Mouse (Mus musculus) limb, embryonic 14.5 days (tissue): ENCODE results near the gene Gm9803. TPM values are rescaled to one million over a fixed set of nuclear protein-coding genes. Genes with fewer than 3 reads are reported as not detected.

ENCODE experiments used
- ATAC-seq: fragments of 200-750 bp; cut with Nextera tagmentation; 2 replicates; pipeline ENCODE4 v1.8.0; 2017; ENCODE audit warnings: low read depth, moderate number of reproducible peaks, moderate TSS enrichment; ENCODE audit not compliant: low FRiP score
- DNase-seq: peaks from one replicate; pipeline ENCODE4 v3.0.0-alpha.2; 2015; ENCODE audit warnings: low spot score
- H3K27ac ChIP-seq: fragments of 300-500 bp; sonication (generic); replicated peaks from 2 replicates; pipeline ENCODE4 v1.5.1; 2014; ENCODE audit warnings: low read depth, mild to moderate bottlenecking, low read length, moderate library complexity, mixed read lengths
- H3K27me3 ChIP-seq: fragments of 300-500 bp; sonication (generic); 2 replicates; pipeline ENCODE4 v1.6.1; 2014; ENCODE audit warnings: low read length, mixed read lengths; ENCODE audit not compliant: control insufficient read depth, insufficient read depth
- H3K36me3 ChIP-seq: fragments of 300-500 bp; sonication (generic); 2 replicates; pipeline ENCODE4 v1.6.1; 2014; ENCODE audit warnings: mild to moderate bottlenecking, low read length, moderate library complexity, mixed read lengths; ENCODE audit not compliant: control insufficient read depth, insufficient read depth
- H3K4me1 ChIP-seq: fragments of 300-500 bp; sonication (generic); 2 replicates; pipeline ENCODE4 v1.6.1; 2014; ENCODE audit warnings: antibody characterized with exemption, low read length, mixed read lengths; ENCODE audit not compliant: control insufficient read depth, insufficient read depth
- H3K4me2 ChIP-seq: fragments of 300-500 bp; sonication (generic); replicated peaks from 2 replicates; pipeline ENCODE4 v1.6.1; 2014; ENCODE audit warnings: low read depth, mild to moderate bottlenecking, low read length, moderate library complexity; ENCODE audit not compliant: severe bottlenecking
- H3K4me3 ChIP-seq: fragments of 300-500 bp; sonication (generic); replicated peaks from 2 replicates; pipeline ENCODE4 v1.5.1; 2014; ENCODE audit warnings: low read length
- H3K9ac ChIP-seq: fragments of 300-500 bp; sonication (generic); 2 replicates; pipeline ENCODE4 v1.6.1; 2014; ENCODE audit warnings: mild to moderate bottlenecking, low read depth, low read length, moderate library complexity; ENCODE audit not compliant: severe bottlenecking
- H3K9me3 ChIP-seq: fragments of 300-500 bp; sonication (generic); 2 replicates; pipeline ENCODE4 v1.6.1; 2016; ENCODE audit warnings: low read length; ENCODE audit not compliant: control insufficient read depth
- POLR2A ChIP-seq: fragments of 200-500 bp; IDR thresholded peaks from 2 replicates; pipeline ENCODE4 v1.8.0; 2012; ENCODE audit warnings: inconsistent platforms, mild to moderate bottlenecking, moderate library complexity, borderline replicate concordance; ENCODE audit not compliant: insufficient read depth, insufficient read length; ENCODE audit errors: extremely low read depth
- WGBS: fragments of 180-500 bp; shearing (Covaris S2); extraction: QIAGEN DNeasy Blood & Tissue Kit; methylation state at CpG from one replicate; pipeline ENCODE4 v1.1.7; 2014; 5-methylcytosine and 5-hydroxymethylcytosine counted together
- polyA plus RNA-seq, 2 experiments: library from polyadenylated mRNA; depleted of rRNA in 1 of 2; stranded (reverse) in 1 of 2; unstranded in 1 of 2; fragments of >200 nt; fragmentation: Nextera tagmentation in 1 of 2; extraction: Ambion mirVana in 1 of 2; gene quantifications; 2 replicates each; pipeline versions ENCODE4 v1.2.1 to v1.2.3; 2012 to 2014

The Gm9803 gene
- polyA plus RNA-seq, 2 experiments: 4.6 to 12.7 TPM

DNA sequence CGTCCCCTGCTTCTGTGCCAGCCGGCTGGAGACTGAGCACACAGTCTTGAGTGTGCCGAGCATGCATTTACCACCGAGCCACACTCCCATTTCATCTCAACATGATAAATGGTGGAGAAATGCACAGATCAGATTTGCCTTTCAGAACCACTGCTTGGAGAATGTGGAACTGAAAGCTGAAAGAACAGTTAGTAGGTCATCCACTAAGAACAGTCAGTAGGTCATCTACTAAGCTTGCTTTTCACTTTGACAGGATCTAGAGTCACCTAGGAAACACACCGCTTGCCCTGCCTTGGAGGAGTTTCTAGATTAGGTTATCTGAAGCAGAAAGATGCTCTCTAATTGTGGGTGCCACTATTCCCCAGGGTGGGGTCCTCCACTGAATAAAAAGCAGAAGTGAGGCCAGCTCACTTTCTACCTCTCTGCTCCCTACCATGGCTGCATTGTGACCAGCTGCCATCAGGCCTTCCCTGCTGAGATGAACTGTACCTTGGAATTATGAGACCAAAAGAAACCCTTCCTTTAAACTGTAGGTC lies 33.8 kb downstream of the Gm9803 start:
- no peak overlapping the region for H3K9ac ChIP-seq
- no peak overlapping the region for H3K4me3 ChIP-seq
- no peaks in the 10 kb centered on the region for H3K4me1 ChIP-seq
- TF ChIP-seq POLR2A: no peak
- no peaks in the 10 kb centered on the region for H3K36me3 ChIP-seq
- H3K27me3 ChIP-seq: no peaks in the 10 kb centered on the region
- DNase-seq: no peak
- H3K9me3 ChIP-seq: no peaks in the 10 kb centered on the region; the same call in 1 of the 2 replicates
- 90% methylated on average over 5 of the region's 5 CpGs for WGBS
- H3K4me2 ChIP-seq: no peak overlapping the region
- H3K27ac ChIP-seq: no peak overlapping the region
- no peak for ATAC-seq

DNA sequence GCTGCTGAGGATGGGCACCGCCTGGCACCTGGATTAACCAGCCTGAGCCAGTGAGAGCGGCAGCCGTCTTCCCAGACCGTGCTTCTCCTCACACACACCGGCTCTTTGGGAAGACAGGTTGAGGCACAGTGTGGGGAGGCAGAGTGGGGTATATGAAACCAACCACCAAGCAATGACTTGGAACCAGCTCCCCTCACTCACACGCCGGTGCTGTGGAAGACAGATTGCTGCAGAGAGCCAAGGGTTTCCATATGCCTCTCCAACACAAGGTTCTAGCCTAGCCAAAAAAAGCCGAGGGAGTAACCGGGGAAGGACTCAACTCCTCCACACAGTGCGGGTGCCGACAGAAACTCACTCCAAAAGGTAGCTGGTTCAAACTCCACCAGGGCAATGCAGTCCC lies 35.4 kb downstream of the Gm9803 start:
- H3K27me3 ChIP-seq: no peaks in the 10 kb centered on the region
- H3K27ac ChIP-seq: no peak overlapping the region
- no peak for TF ChIP-seq POLR2A
- no peaks in the 10 kb centered on the region for H3K4me1 ChIP-seq
- ATAC-seq (no peak), DNase-seq (no peak)
- no peaks in the 10 kb centered on the region for H3K9me3 ChIP-seq
- no peak overlapping the region for H3K9ac ChIP-seq
- H3K4me3 ChIP-seq: no peak overlapping the region
- no peak overlapping the region for H3K4me2 ChIP-seq
- WGBS: 78% methylated on average over 11 of the region's 11 CpGs
- H3K36me3 ChIP-seq: no peaks in the 10 kb centered on the region

DNA sequence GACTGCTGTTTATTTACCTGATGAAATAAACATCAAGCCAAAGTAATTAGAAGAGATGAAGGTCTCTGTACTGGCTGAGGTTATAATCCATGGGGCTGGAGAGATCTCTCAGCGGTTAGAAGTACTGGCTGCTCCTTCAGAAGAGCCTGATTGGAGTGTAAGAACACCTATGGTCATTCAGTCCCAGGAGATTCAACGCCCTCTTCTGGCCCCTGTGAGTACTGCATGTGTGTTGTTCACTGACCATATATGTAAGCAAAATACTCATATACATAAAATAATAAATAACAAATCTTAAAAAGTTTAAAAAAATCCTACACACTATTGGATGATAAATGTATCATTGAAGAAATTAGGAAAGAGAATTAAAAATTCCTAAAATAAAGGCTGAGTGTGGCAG lies 36.9 kb downstream of the Gm9803 start:
- Histone ChIP-seq H3K4me3 (no peak overlapping the region), H3K27ac (no peak overlapping the region), H3K36me3 (no peaks in the 10 kb centered on the region), H3K9ac (no peak overlapping the region), H3K4me2 (no peak overlapping the region), H3K9me3 (no peaks in the 10 kb centered on the region), H3K27me3 (no peaks in the 10 kb centered on the region), H3K4me1 (no peaks in the 10 kb centered on the region)
- 44% methylated on average over 2 of the region's 2 CpGs for WGBS
- DNase-seq: no peak
- no peak for TF ChIP-seq POLR2A
- no peak for ATAC-seq

DNA sequence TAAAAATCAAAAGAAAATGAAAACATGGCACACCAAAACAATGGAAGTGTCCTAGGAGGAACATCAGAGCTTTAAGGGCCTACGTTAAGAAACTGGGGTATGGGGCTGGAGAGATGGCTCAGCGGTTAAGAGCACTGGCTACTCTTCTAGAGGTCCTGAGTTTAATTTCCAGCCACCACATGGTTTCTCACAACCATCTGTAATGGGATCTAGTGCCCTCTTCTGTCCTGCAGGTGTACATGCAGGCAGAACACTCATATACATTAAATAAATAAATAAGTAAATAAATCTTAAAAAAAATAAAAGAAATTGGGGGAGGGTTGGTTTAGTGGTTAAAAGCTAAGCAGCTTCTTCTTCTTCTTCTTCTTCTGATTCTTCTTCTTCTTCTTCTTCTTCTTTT lies 37.4 kb downstream of the Gm9803 start:
- DNase-seq: no peak
- no peak for TF ChIP-seq POLR2A
- Histone ChIP-seq H3K4me2 (no peak overlapping the region), H3K27ac (no peak overlapping the region), H3K27me3 (no peaks in the 10 kb centered on the region), H3K9ac (no peak overlapping the region), H3K4me3 (no peak overlapping the region), H3K36me3 (no peaks in the 10 kb centered on the region), H3K9me3 (no peaks in the 10 kb centered on the region), H3K4me1 (no peaks in the 10 kb centered on the region)
- ATAC-seq: no peak
- WGBS: 92% methylated on average over 2 of the region's 2 CpGs

Other genes with a start within 250 kb of the Gm9803 start
- gene Bend3, start 45.3 kb upstream of the Gm9803 start, polyA plus RNA-seq (2012; rRNA removed): 9.8 and 11.4 TPM in 2 replicates
- gene Bend3, start 45.3 kb upstream of the Gm9803 start, polyA plus RNA-seq (2014; fragmentation: Nextera tagmentation; extraction: Ambion mirVana): 5.0 and 6.1 TPM in 2 replicates
- 21.1 and 24.0 TPM in 2 replicates for gene 1700021F05Rik, start 16.9 kb downstream of the Gm9803 start, polyA plus RNA-seq (2012; rRNA removed)
- gene 1700021F05Rik, start 16.9 kb downstream of the Gm9803 start, polyA plus RNA-seq (2014; fragmentation: Nextera tagmentation; extraction: Ambion mirVana): 57.6 and 61.4 TPM in 2 replicates
- 335 and 359 TPM in 2 replicates for gene Cd24a, start 54.2 kb downstream of the Gm9803 start, polyA plus RNA-seq (2012; rRNA removed)
- gene Cd24a, start 54.2 kb downstream of the Gm9803 start, polyA plus RNA-seq (2014; fragmentation: Nextera tagmentation; extraction: Ambion mirVana): 268 and 314 TPM in 2 replicates